Mouse (Mus musculus) kidney, adult 2 months (tissue): ENCODE data around the gene Abtb1. TPM values are rescaled to one million over a fixed set of nuclear protein-coding genes. Genes with fewer than 3 reads are reported as not detected.
A peak's percentile ranks its signal among the peaks of the same experiment; 100 is the strongest.

Experiments
- DNase-seq: peaks from one replicate; pipeline ENCODE4 v3.0.0; 2021
- H3K27ac ChIP-seq: fragments of 200-500 bp; 2 replicates; pipeline ENCODE4 v1.5.1; 2012; ENCODE audit warnings: low read depth, low read length, control low read depth, inconsistent platforms; ENCODE audit not compliant: insufficient read depth
- H3K27me3 ChIP-seq: fragments of 200-500 bp; replicated peaks from 2 replicates; pipeline ENCODE4 v1.6.1; 2012; ENCODE audit warnings: mild to moderate bottlenecking, moderate library complexity, low read length, inconsistent platforms; ENCODE audit not compliant: control insufficient read depth, insufficient read depth
- H3K36me3 ChIP-seq: fragments of 200-500 bp; 2 replicates; pipeline ENCODE4 v1.6.1; 2012; ENCODE audit warnings: mild to moderate bottlenecking, moderate library complexity, low read length, inconsistent platforms; ENCODE audit not compliant: control insufficient read depth, insufficient read depth
- H3K4me1 ChIP-seq: fragments of 200-500 bp; 2 replicates; pipeline ENCODE4 v1.6.1; 2011; ENCODE audit warnings: low read length; ENCODE audit not compliant: control insufficient read depth, insufficient read depth
- H3K4me3 ChIP-seq: fragments of 200-500 bp; 2 replicates; pipeline ENCODE4 v1.5.1; 2011; ENCODE audit warnings: mild to moderate bottlenecking, low read depth, low read length, control low read depth; ENCODE audit not compliant: insufficient read depth
- CTCF ChIP-seq: fragments of 200-500 bp; conservative IDR thresholded peaks from 2 replicates; pipeline ENCODE4 v1.5.1; 2011; ENCODE audit warnings: low read depth, mild to moderate bottlenecking, control low read depth, low read length, moderate library complexity, mixed read lengths; ENCODE audit not compliant: insufficient read depth, insufficient read length
- POLR2A ChIP-seq: fragments of 200-500 bp; IDR thresholded peaks from one replicate; pipeline ENCODE4 v1.6.1; 2011; ENCODE audit warnings: low read depth, low read length, control low read depth
- WGBS: fragments of 180-500 bp; shearing (Covaris S2); methylation state at CpG from one replicate; pipeline ENCODE4 v1.1.7; 2018; 5-methylcytosine and 5-hydroxymethylcytosine counted together
- polyA plus RNA-seq: library from polyadenylated mRNA; depleted of rRNA; stranded (reverse); fragments of >200 nt; gene quantifications from 2 replicates; pipeline ENCODE4 v1.2.3, GENCODE M21; 2012

The Abtb1 gene
- polyA plus RNA-seq, 1 experiment: 52.8 TPM

- no peaks in the 10 kb centered on the region for H3K27me3 ChIP-seq
- no peak for DNase-seq
- 85% methylated on average over 4 of the region's 4 CpGs for WGBS
- 0 out of 2 replicates have a peak, but pooled peaks cover 4% of the 10 kb centered on the region for H3K4me1 ChIP-seq
- TF ChIP-seq POLR2A: no peak
- no peak for TF ChIP-seq CTCF
- no peak overlapping the region for H3K4me3 ChIP-seq
- H3K36me3 ChIP-seq: no peaks in the 10 kb centered on the region
- no peak overlapping the region for H3K27ac ChIP-seq
Measured at GRCm38 (mm10) chr6:88829579-88829978, 12.2 kb downstream of the Abtb1 start.

DNA sequence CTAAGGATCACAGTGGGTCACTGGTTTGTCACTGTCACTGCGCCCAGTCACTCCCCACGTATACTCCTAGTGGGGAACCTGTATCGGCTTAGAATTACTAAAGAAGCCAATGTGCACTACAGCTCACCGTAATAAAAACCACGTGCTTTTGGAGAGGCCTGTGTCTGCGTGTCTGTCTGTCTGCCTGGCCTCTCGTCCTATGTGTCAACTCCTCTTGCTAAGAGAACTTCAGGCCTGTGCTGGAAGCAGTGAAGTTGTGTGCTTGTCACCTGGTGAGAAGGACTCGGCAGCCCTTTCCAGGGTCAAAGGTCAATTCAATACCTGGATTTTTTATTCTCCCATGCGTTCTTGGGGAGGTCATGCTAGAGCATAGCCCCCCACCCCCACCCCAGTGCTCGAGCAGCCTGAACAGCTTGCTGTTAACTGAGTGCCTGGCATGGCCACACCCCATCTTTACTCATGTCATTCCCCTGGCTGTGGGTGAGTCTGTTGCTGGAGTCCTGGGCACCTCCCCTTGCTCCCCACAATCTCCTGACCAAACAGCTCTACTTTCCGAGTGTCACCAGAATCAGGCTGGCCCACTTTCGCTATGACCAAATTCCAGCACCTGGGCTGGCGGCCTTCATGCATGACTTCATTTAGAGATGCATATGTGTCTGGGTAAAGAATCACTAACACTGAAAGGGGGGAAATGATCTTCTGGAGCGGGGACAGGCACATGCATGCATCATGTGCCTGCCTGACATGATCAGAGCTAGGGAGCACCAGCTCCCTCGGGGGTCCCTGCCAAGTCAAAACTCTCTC is 13.4 kb downstream of the Abtb1 start:
- H3K36me3 ChIP-seq: no peaks in the 10 kb centered on the region
- no peak for DNase-seq
- no peak for TF ChIP-seq CTCF
- TF ChIP-seq POLR2A: no peak
- no peak overlapping the region for H3K27ac ChIP-seq
- 0 out of 2 replicates have a peak, but pooled peaks cover under 1% of the 10 kb centered on the region for H3K4me1 ChIP-seq
- 66% methylated on average over 15 of the region's 15 CpGs for WGBS
- H3K27me3 ChIP-seq: no peaks in the 10 kb centered on the region
- H3K4me3 ChIP-seq: no peak overlapping the region

DNA sequence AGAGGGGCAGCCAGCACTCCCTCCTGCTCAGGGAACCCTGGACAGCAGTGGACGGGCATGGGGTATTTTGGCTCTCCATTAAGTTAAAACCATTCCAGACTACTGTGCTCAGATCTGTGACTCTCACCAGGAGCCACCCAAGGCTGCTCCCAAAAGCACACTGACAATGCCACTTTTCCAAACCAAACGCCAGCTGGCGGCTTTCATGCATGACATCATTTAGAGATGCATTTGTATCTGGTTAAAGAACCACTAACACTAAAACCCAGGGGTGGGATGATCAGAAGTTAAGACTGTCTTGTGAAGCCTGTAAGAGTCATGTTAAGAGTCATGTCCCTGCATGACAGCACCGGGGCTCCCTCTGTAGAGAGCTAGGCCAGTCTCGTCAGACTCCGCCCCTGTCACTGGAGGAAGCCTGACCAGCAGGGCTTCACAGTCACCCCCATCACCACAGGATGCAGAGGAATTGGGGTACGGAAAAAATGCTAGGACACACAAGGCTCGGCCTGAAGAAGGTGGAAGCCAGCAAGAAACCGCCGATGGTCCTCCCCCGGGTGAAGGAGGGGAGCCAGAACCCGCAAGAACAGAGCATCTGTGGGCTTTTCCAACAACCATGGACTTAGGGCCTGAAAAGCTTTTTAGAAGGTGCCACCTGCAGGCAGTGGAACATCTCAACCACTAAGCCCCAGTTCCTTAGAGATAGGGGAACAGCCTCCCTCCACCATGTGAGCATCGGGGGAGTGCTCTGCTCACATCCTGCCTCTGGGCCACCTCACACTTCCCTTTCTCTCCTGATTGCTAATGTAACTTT is 14.2 kb downstream of the Abtb1 start:
- Histone ChIP-seq H3K27ac (no peak overlapping the region), H3K36me3 (no peaks in the 10 kb centered on the region), H3K4me3 (no peak overlapping the region), H3K4me1 (no peaks in the 10 kb centered on the region), H3K27me3 (no peaks in the 10 kb centered on the region)
- TF ChIP-seq POLR2A (no peak), CTCF (no peak)
- 75% methylated on average over 13 of the region's 13 CpGs for WGBS
- no peak for DNase-seq

DNA sequence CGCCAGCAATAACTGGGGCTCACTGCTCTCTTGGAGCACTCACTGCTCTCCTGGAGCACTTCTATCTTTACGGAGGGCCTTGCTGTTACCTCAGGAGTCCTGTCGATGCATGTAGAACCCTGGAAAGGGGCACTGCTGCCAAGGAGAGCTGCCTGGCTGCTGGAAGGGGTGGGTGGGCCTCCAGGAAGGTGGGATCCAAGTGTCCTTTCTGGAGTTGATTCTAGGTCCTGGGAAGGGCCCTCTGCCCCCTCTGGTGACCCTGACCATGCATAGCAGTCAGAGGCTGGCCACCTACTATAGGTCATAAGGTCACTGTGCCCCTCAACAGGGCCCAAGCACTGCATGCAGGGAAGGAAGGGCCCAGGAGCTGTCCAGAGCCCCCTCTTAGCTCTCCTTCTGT is 14.8 kb downstream of the Abtb1 start:
- Histone ChIP-seq H3K27me3 (no peaks in the 10 kb centered on the region), H3K27ac (no peak overlapping the region), H3K36me3 (no peaks in the 10 kb centered on the region), H3K4me1 (no peaks in the 10 kb centered on the region), H3K4me3 (no peak overlapping the region)
- no peak for TF ChIP-seq POLR2A
- no peak for TF ChIP-seq CTCF
- no peak for DNase-seq
- WGBS: 79% methylated on average over 3 of the region's 3 CpGs

DNA sequence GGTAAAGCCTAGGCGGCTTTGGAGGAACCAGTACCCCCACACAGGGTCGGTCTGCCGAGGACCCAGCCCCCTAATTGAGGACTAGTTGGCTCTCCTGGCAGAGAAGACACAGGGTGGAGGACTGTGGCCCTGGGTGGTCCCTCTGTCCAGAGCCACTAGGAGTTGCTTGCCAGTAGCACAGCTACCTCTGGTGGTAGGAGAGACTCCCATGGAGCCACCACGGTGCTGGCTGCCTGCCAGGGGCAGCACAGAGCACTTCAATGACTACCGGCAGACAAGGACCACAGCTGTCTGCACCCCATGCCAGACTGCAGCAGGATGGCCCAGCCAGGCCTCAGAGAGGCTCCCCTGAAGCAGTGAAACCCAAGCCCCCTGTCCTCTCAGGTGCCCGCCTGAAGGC is 15.2 kb downstream of the Abtb1 start:
- H3K4me1 ChIP-seq: no peaks in the 10 kb centered on the region
- no peak for TF ChIP-seq POLR2A
- TF ChIP-seq CTCF: peak; percentile 36; the same call in 1 of the 2 replicates
- H3K36me3 ChIP-seq: no peaks in the 10 kb centered on the region
- peak; percentile 51 for DNase-seq
- H3K27me3 ChIP-seq: no peaks in the 10 kb centered on the region
- no peak overlapping the region for H3K27ac ChIP-seq
- no peak overlapping the region for H3K4me3 ChIP-seq
- whole genome bisulfite sequencing: 50% methylated on average over 6 of the region's 6 CpGs

GRCm38 (mm10) chr6:88826088-88826487 is 15.7 kb downstream of the Abtb1 start:
- no peak overlapping the region for H3K4me3 ChIP-seq
- no peaks in the 10 kb centered on the region for H3K27me3 ChIP-seq
- no peak overlapping the region for H3K27ac ChIP-seq
- peaks cover 2% of the 10 kb centered on the region; the same call in 1 of the 2 replicates for H3K4me1 ChIP-seq
- no peak for TF ChIP-seq CTCF
- no peak for TF ChIP-seq POLR2A
- no peaks in the 10 kb centered on the region for H3K36me3 ChIP-seq
- 53% methylated on average over 3 of the region's 3 CpGs for WGBS
- no peak for DNase-seq

DNA sequence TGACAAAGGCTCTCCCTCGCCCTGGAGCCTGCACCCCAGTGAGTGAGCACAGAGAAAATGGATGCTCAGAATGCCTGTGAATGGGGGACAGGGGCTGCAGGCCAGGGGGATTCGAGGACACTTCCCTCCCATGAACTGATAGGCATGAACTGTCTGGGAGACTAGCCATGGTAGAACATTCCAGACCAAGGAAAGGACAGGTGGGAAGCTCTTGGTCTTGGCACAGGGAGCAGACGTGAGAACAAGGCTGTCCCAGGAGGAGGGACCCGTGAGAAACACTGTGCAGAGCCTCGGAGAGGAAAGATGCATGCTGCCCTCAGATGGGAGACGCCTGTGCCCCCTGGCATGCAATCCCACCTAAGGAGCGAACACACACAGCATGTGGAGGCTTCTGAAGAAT is 17.6 kb downstream of the Abtb1 start:
- Histone ChIP-seq H3K4me1 (peaks cover 6% of the 10 kb centered on the region; the same call in 1 of the 2 replicates), H3K36me3 (no peaks in the 10 kb centered on the region), H3K4me3 (no peak overlapping the region), H3K27me3 (no peaks in the 10 kb centered on the region), H3K27ac (no peak overlapping the region)
- TF ChIP-seq POLR2A (no peak), CTCF (no peak)
- no peak for DNase-seq
- WGBS: 83% methylated on average over 7 of the region's 7 CpGs
